Mouse (Mus musculus) embryonic facial prominence, embryonic 10.5 days (tissue): ENCODE measurements around the gene Foxn3. TPM values are rescaled to one million over a fixed set of nuclear protein-coding genes. Genes with fewer than 3 reads are reported as not detected.

Experiments used
- DNase-seq: peaks from one replicate; pipeline ENCODE4 v3.0.0-alpha.2; 2017; ENCODE audit warnings: low spot score
- H3K27ac ChIP-seq: fragments of 300-500 bp; sonication (generic); replicated peaks from 2 replicates; pipeline ENCODE4 v1.5.1; 2016; ENCODE audit warnings: mild to moderate bottlenecking
- H3K27me3 ChIP-seq: fragments of 300-500 bp; sonication (generic); replicated peaks from 2 replicates; pipeline ENCODE4 v1.6.1; 2016; ENCODE audit warnings: low read depth, mild to moderate bottlenecking; ENCODE audit not compliant: poor library complexity, severe bottlenecking
- H3K36me3 ChIP-seq: fragments of 300-500 bp; sonication (generic); replicated peaks from 2 replicates; pipeline ENCODE4 v1.6.1; 2016; ENCODE audit warnings: mild to moderate bottlenecking, moderate library complexity
- H3K4me1 ChIP-seq: fragments of 300-500 bp; sonication (generic); 2 replicates; pipeline ENCODE4 v1.6.1; 2016
- H3K4me3 ChIP-seq: fragments of 300-500 bp; sonication (generic); 2 replicates; pipeline ENCODE4 v1.5.1; 2016; ENCODE audit warnings: mild to moderate bottlenecking, moderate library complexity
- H3K9me3 ChIP-seq: fragments of 300-500 bp; sonication (generic); 2 replicates; pipeline ENCODE4 v1.6.1; 2016; ENCODE audit warnings: mild to moderate bottlenecking
- WGBS: fragments of 180-500 bp; shearing (Covaris S2); methylation state at CpG from one replicate; pipeline ENCODE4 v1.1.7; 2016; 5-methylcytosine and 5-hydroxymethylcytosine counted together
- polyA plus RNA-seq: library from polyadenylated mRNA; unstranded; fragments of >200 nt; fragmentation: Nextera tagmentation; extraction: Ambion mirVana; gene quantifications from 2 replicates; pipeline ENCODE4 v1.2.1, GENCODE M21; 2016

The Foxn3 gene
- polyA plus RNA-seq, 1 experiment from 2014 or later, result 64.7 TPM

GRCm38 (mm10) chr12:99346982-99347381, 216.4 kb downstream of the Foxn3 start:
- peaks cover 5% of the 10 kb centered on the region; the same call in 1 of the 2 replicates for H3K36me3 ChIP-seq
- peaks cover 71% of the 10 kb centered on the region for H3K4me1 ChIP-seq
- H3K27ac ChIP-seq, result no peak overlapping the region
- H3K9me3 ChIP-seq, result no peaks in the 10 kb centered on the region
- WGBS, result 76% methylated on average over 3 of the region's 3 CpGs
- no peak for DNase-seq
- no peaks in the 10 kb centered on the region for H3K27me3 ChIP-seq
- H3K4me3 ChIP-seq, result no peak overlapping the region

DNA sequence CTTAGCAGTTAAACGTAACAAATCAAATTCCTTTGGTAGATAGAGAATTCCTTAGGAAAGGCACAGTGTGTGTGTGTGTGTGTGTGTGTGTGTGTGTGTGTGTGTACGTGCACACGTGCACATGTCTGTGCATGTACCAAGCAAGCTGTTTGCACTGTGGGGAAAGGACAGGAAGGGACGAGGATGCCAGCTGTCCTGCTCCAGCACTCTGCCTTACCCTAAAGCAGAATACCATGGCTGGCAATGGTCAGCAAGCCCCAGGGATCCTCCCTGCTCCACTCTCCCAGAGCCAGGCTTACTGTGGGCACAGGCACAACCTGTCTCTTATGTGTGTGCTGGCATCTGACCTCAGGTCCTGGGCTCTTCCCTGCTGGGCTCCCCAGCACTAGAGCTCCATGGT, 218.1 kb downstream of the Foxn3 start:
- Histone ChIP-seq H3K4me1 (peaks cover 87% of the 10 kb centered on the region), H3K36me3 (peaks cover 12% of the 10 kb centered on the region), H3K9me3 (no peaks in the 10 kb centered on the region), H3K27me3 (no peaks in the 10 kb centered on the region), H3K4me3 (no peak overlapping the region), H3K27ac (no peak overlapping the region)
- DNase-seq, result no peak
- 80% methylated on average over 4 of the region's 4 CpGs for WGBS

GRCm38 (mm10) chr12:99343378-99343777, 220.0 kb downstream of the Foxn3 start:
- DNase-seq, result no peak
- no peaks in the 10 kb centered on the region for H3K9me3 ChIP-seq
- WGBS, result 100% methylated on average over 2 of the region's 2 CpGs
- no peak overlapping the region for H3K4me3 ChIP-seq
- peaks cover 22% of the 10 kb centered on the region for H3K36me3 ChIP-seq
- H3K4me1 ChIP-seq, result peaks cover 93% of the 10 kb centered on the region
- no peaks in the 10 kb centered on the region for H3K27me3 ChIP-seq
- no peak overlapping the region for H3K27ac ChIP-seq

GRCm38 (mm10) chr12:99342160-99342559, 221.2 kb downstream of the Foxn3 start:
- Histone ChIP-seq H3K36me3 (peaks cover 22% of the 10 kb centered on the region), H3K9me3 (no peaks in the 10 kb centered on the region), H3K27me3 (no peaks in the 10 kb centered on the region), H3K27ac (0 out of 2 replicates have a peak overlapping the region, but pooled peaks have one; percentile 44), H3K4me3 (no peak overlapping the region), H3K4me1 (peaks cover 87% of the 10 kb centered on the region)
- 14% methylated on average over 3 of the region's 3 CpGs for WGBS
- DNase-seq, result no peak

- H3K4me1 ChIP-seq, result peaks cover 87% of the 10 kb centered on the region
- no peaks in the 10 kb centered on the region for H3K27me3 ChIP-seq
- no peak overlapping the region for H3K4me3 ChIP-seq
- no peak for DNase-seq
- WGBS, result 49% methylated on average over 7 of the region's 7 CpGs
- peaks cover 22% of the 10 kb centered on the region for H3K36me3 ChIP-seq
- no peaks in the 10 kb centered on the region for H3K9me3 ChIP-seq
- H3K27ac ChIP-seq, result 0 out of 2 replicates have a peak overlapping the region, but pooled peaks have one; percentile 44
Observed at GRCm38 (mm10) chr12:99341751-99342150, 221.6 kb downstream of the Foxn3 start.

GRCm38 (mm10) chr12:99340418-99341182, 222.8 kb downstream of the Foxn3 start:
- no peaks in the 10 kb centered on the region for H3K27me3 ChIP-seq
- peak; percentile 31 for DNase-seq
- peaks cover 89% of the 10 kb centered on the region for H3K4me1 ChIP-seq
- 83% methylated on average over 13 of the region's 13 CpGs for WGBS
- peaks cover 22% of the 10 kb centered on the region for H3K36me3 ChIP-seq
- H3K4me3 ChIP-seq, result no peak overlapping the region
- no peaks in the 10 kb centered on the region for H3K9me3 ChIP-seq
- no peak overlapping the region for H3K27ac ChIP-seq

DNA sequence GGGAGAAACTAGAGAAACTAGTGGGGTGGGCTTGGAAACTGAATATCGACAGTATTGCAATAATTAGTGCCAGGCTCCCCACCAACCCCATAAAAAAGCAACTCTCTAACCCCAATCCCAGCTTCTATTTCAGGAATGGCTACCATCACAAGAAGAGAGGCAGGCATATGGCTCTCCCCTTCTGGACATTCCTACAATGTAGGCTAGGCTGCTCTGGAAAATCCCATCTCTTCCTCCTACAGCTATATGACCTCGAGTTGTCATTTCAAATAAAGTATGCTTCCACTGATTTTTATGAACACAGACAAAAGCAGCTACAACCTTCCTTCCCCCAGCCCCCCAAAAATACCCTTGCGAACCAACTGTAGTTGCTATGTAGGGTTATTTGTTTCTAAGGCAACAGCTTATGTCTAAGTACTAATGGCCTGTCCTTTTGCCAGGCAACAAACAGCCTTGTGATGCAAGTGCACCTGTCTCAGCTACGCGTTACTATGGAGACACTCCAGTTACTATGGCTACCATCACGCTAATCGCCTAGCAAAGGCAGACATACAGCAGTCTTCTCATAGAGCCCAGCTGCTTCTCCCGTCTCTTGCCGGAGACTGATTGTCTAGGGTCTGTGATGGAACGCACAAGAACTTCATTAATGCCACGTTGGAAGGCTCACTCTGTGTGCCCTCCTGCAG, 223.6 kb downstream of the Foxn3 start:
- Histone ChIP-seq H3K27me3 (no peaks in the 10 kb centered on the region), H3K4me1 (peaks cover 81% of the 10 kb centered on the region), H3K4me3 (no peak overlapping the region), H3K27ac (no peak overlapping the region; the same call in 1 of the 2 replicates), H3K36me3 (peaks cover 22% of the 10 kb centered on the region), H3K9me3 (no peaks in the 10 kb centered on the region)
- WGBS, result 82% methylated on average over 11 of the region's 11 CpGs
- DNase-seq, result peak; percentile 39

GRCm38 (mm10) chr12:99338754-99339153, 224.6 kb downstream of the Foxn3 start:
- Histone ChIP-seq H3K9me3 (no peaks in the 10 kb centered on the region), H3K36me3 (peaks cover 20% of the 10 kb centered on the region), H3K4me3 (no peak overlapping the region), H3K4me1 (peaks cover 75% of the 10 kb centered on the region), H3K27ac (peak overlapping the region; percentile 45; the same call in 1 of the 2 replicates), H3K27me3 (no peaks in the 10 kb centered on the region)
- WGBS, result 88% methylated on average over 2 of the region's 2 CpGs
- DNase-seq, result no peak

- 84% methylated on average over 3 of the region's 3 CpGs for WGBS
- Histone ChIP-seq H3K4me3 (no peak overlapping the region), H3K36me3 (peaks cover 19% of the 10 kb centered on the region), H3K4me1 (peaks cover 75% of the 10 kb centered on the region), H3K9me3 (no peaks in the 10 kb centered on the region), H3K27me3 (no peaks in the 10 kb centered on the region), H3K27ac (peak overlapping the region; percentile 65)
- no peak for DNase-seq
Observed at GRCm38 (mm10) chr12:99337171-99337435, 226.3 kb downstream of the Foxn3 start.

GRCm38 (mm10) chr12:99336349-99337170, 226.8 kb downstream of the Foxn3 start:
- DNase-seq, result no peak
- Histone ChIP-seq H3K4me3 (no peak overlapping the region), H3K9me3 (no peaks in the 10 kb centered on the region), H3K4me1 (peaks cover 75% of the 10 kb centered on the region), H3K27ac (peak overlapping the region; percentile 65), H3K36me3 (peaks cover 19% of the 10 kb centered on the region), H3K27me3 (no peaks in the 10 kb centered on the region)
- 55% methylated on average over 12 of the region's 12 CpGs for WGBS

GRCm38 (mm10) chr12:99335628-99336027, 227.8 kb downstream of the Foxn3 start:
- Histone ChIP-seq H3K27me3 (no peaks in the 10 kb centered on the region), H3K27ac (no peak overlapping the region; the same call in 1 of the 2 replicates), H3K9me3 (no peaks in the 10 kb centered on the region), H3K4me1 (peaks cover 75% of the 10 kb centered on the region), H3K4me3 (no peak overlapping the region), H3K36me3 (peaks cover 18% of the 10 kb centered on the region)
- WGBS, result 83% methylated on average over 9 of the region's 9 CpGs
- no peak for DNase-seq

DNA sequence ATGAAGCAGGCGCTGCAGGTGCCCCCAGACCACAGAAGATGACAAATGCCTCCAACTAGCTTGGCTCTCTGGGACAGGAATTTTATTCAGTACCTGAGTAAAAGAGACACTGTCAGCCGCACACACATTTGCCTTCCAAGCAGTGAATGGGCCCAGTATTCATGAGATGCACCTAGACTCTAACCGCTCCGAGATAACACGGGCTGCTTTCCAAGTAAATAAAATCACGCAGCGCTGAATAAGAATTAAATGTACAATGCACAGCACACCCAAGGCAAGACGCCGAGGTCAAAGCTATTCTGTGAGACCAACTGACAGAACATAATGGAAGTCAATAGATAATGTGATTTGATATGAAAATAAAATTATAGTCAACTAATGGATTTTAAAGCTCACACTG, 229.4 kb downstream of the Foxn3 start:
- no peak overlapping the region for H3K27ac ChIP-seq
- no peak for DNase-seq
- H3K36me3 ChIP-seq, result peaks cover 8% of the 10 kb centered on the region; the same call in 1 of the 2 replicates
- H3K4me3 ChIP-seq, result no peak overlapping the region
- no peaks in the 10 kb centered on the region for H3K9me3 ChIP-seq
- peaks cover 75% of the 10 kb centered on the region for H3K4me1 ChIP-seq
- 91% methylated on average over 9 of the region's 9 CpGs for WGBS
- no peaks in the 10 kb centered on the region for H3K27me3 ChIP-seq
